Mouse (Mus musculus): ENCODE measurements around the gene Trim25. TPM values are rescaled to one million over a fixed set of nuclear protein-coding genes. Genes with fewer than 3 reads are reported as not detected.

The Trim25 gene
- polyA plus RNA-seq, 1 experiment from 2014 or later, result 14.1 TPM

- H3K4me3 ChIP-seq, result no peak within 1 kb of the TSS
- 26% methylated on average over 2 of the region's 2 CpGs for WGBS
- H3K4me1 ChIP-seq, result peaks cover 9% of the 10 kb centered on the region
- H3K27me3 ChIP-seq (replicated peaks), result no peaks in the 10 kb centered on the region
- no peak within 1 kb of the TSS for H3K4me2 ChIP-seq
- H3K27ac ChIP-seq (replicated peaks), result no peak within 1 kb of the TSS
- no peaks in the 10 kb centered on the region for H3K36me3 ChIP-seq
- H3K9me3 ChIP-seq, result no peaks in the 10 kb centered on the region
- no peak for ATAC-seq (ENCODE audit: extremely low read depth, insufficient number of reproducible peaks, low FRiP score, low TSS enrichment)
- no peak within 1 kb of the TSS for H3K9ac ChIP-seq
These were observed 28.9 kb upstream of the Trim25 start, which contains the start of gene Coil for GRCm38 (mm10) chr11:88970202-88970732. TSS of gene Coil (plus strand) at chr11:88970252.

- no peaks in the 10 kb centered on the region for H3K9me3 ChIP-seq
- 2% methylated on average over 61 of the region's 62 CpGs for WGBS
- H3K27ac ChIP-seq (replicated peaks), result peak overlapping the region; percentile 82
These were observed 25.1 kb upstream of the Trim25 start for GRCm38 (mm10) chr11:88973776-88974701.

GRCm38 (mm10) chr11:88976320-88976719 is 22.9 kb upstream of the Trim25 start:
- Histone ChIP-seq H3K4me3 (no peak overlapping the region), H3K27me3 (replicated peaks) (no peaks in the 10 kb centered on the region), H3K9ac (no peak overlapping the region), H3K9me3 (no peaks in the 10 kb centered on the region), H3K36me3 (peaks cover 5% of the 10 kb centered on the region), H3K27ac (replicated peaks) (no peak overlapping the region), H3K4me2 (no peak overlapping the region), H3K4me1 (peaks cover 9% of the 10 kb centered on the region)
- ATAC-seq (ENCODE audit: extremely low read depth, insufficient number of reproducible peaks, low FRiP score, low TSS enrichment), result no peak
- 88% methylated on average over 2 of the region's 2 CpGs for WGBS

More at GRCm38 (mm10) chr11:88973776-88974701, 25.1 kb upstream of the Trim25 start:
- Histone ChIP-seq H3K4me2 (peak overlapping the region; percentile 76), H3K9ac (peak overlapping the region; percentile 84), H3K4me1 (peaks cover 9% of the 10 kb centered on the region), H3K27me3 (replicated peaks) (no peaks in the 10 kb centered on the region), H3K4me3 (peak overlapping the region; percentile 73), H3K36me3 (no peaks in the 10 kb centered on the region)
- ATAC-seq (ENCODE audit: extremely low read depth, insufficient number of reproducible peaks, low FRiP score, low TSS enrichment), result peak; percentile 47; the same call in 1 of the 2 replicates

GRCm38 (mm10) chr11:88977188-88977587 is 22.0 kb upstream of the Trim25 start:
- no peaks in the 10 kb centered on the region for H3K27me3 ChIP-seq (replicated peaks)
- H3K4me1 ChIP-seq, result peaks cover 9% of the 10 kb centered on the region
- no peak for ATAC-seq (ENCODE audit: extremely low read depth, insufficient number of reproducible peaks, low FRiP score, low TSS enrichment)
- no peak overlapping the region for H3K4me3 ChIP-seq
- H3K36me3 ChIP-seq, result peaks cover 13% of the 10 kb centered on the region
- 83% methylated on average over 5 of the region's 5 CpGs for WGBS
- H3K9me3 ChIP-seq, result no peaks in the 10 kb centered on the region
- no peak overlapping the region for H3K27ac ChIP-seq (replicated peaks)
- H3K9ac ChIP-seq, result no peak overlapping the region
- no peak overlapping the region for H3K4me2 ChIP-seq

GRCm38 (mm10) chr11:88981337-88981736 is 17.8 kb upstream of the Trim25 start:
- Histone ChIP-seq H3K4me2 (no peak overlapping the region), H3K9me3 (no peaks in the 10 kb centered on the region), H3K27ac (replicated peaks) (no peak overlapping the region), H3K4me1 (no peaks in the 10 kb centered on the region), H3K9ac (no peak overlapping the region), H3K36me3 (peaks cover 50% of the 10 kb centered on the region), H3K4me3 (no peak overlapping the region), H3K27me3 (replicated peaks) (no peaks in the 10 kb centered on the region)
- 77% methylated on average over 8 of the region's 8 CpGs for WGBS
- ATAC-seq (ENCODE audit: extremely low read depth, insufficient number of reproducible peaks, low FRiP score, low TSS enrichment), result no peak

- peaks cover 88% of the 10 kb centered on the region for H3K36me3 ChIP-seq
- no peak overlapping the region for H3K4me2 ChIP-seq
- ATAC-seq (ENCODE audit: extremely low read depth, insufficient number of reproducible peaks, low FRiP score, low TSS enrichment), result no peak
These were observed 12.6 kb upstream of the Trim25 start for GRCm38 (mm10) chr11:88986616-88987015.

GRCm38 (mm10) chr11:88988956-88989355 is 10.2 kb upstream of the Trim25 start:
- H3K4me1 ChIP-seq, result no peaks in the 10 kb centered on the region
- H3K36me3 ChIP-seq, result peaks cover 66% of the 10 kb centered on the region
- H3K4me2 ChIP-seq, result no peak overlapping the region
- no peaks in the 10 kb centered on the region for H3K27me3 ChIP-seq (replicated peaks)
- 73% methylated on average over 5 of the region's 5 CpGs for WGBS
- no peaks in the 10 kb centered on the region for H3K9me3 ChIP-seq
- no peak for ATAC-seq (ENCODE audit: extremely low read depth, insufficient number of reproducible peaks, low FRiP score, low TSS enrichment)
- no peak overlapping the region for H3K4me3 ChIP-seq
- no peak overlapping the region for H3K27ac ChIP-seq (replicated peaks)
- no peak overlapping the region for H3K9ac ChIP-seq

More at GRCm38 (mm10) chr11:88986616-88987015, 12.6 kb upstream of the Trim25 start:
- Histone ChIP-seq H3K9ac (no peak overlapping the region), H3K4me1 (no peaks in the 10 kb centered on the region), H3K27ac (replicated peaks) (no peak overlapping the region), H3K9me3 (no peaks in the 10 kb centered on the region), H3K27me3 (replicated peaks) (no peaks in the 10 kb centered on the region), H3K4me3 (no peak overlapping the region)
- 79% methylated on average over 10 of the region's 10 CpGs for WGBS

- Histone ChIP-seq H3K36me3 (peaks cover 60% of the 10 kb centered on the region), H3K4me2 (no peak overlapping the region), H3K9me3 (no peaks in the 10 kb centered on the region), H3K27me3 (replicated peaks) (no peaks in the 10 kb centered on the region), H3K4me1 (no peaks in the 10 kb centered on the region), H3K9ac (no peak overlapping the region), H3K27ac (replicated peaks) (no peak overlapping the region), H3K4me3 (no peak overlapping the region)
- ATAC-seq (ENCODE audit: extremely low read depth, insufficient number of reproducible peaks, low FRiP score, low TSS enrichment), result no peak
- 49% methylated on average over 5 of the region's 5 CpGs for WGBS
These were observed 9.6 kb upstream of the Trim25 start for GRCm38 (mm10) chr11:88989530-88989929.

- Histone ChIP-seq H3K4me2 (no peak overlapping the region), H3K36me3 (peaks cover 29% of the 10 kb centered on the region), H3K9me3 (no peaks in the 10 kb centered on the region), H3K4me3 (no peak overlapping the region), H3K9ac (no peak overlapping the region), H3K4me1 (no peaks in the 10 kb centered on the region), H3K27ac (replicated peaks) (no peak overlapping the region), H3K27me3 (replicated peaks) (no peaks in the 10 kb centered on the region)
- 50% methylated on average over 7 of the region's 7 CpGs for WGBS
- no peak for ATAC-seq (ENCODE audit: extremely low read depth, insufficient number of reproducible peaks, low FRiP score, low TSS enrichment)
These were observed 6.0 kb upstream of the Trim25 start for GRCm38 (mm10) chr11:88993186-88993585.

- 26% methylated on average over 5 of the region's 5 CpGs for WGBS
- Histone ChIP-seq H3K36me3 (peaks cover 25% of the 10 kb centered on the region), H3K4me3 (no peak overlapping the region), H3K27me3 (replicated peaks) (no peaks in the 10 kb centered on the region), H3K4me2 (no peak overlapping the region), H3K9me3 (no peaks in the 10 kb centered on the region), H3K4me1 (0 out of 2 replicates have a peak, but pooled peaks cover under 1% of the 10 kb centered on the region), H3K9ac (no peak overlapping the region), H3K27ac (replicated peaks) (no peak overlapping the region)
- no peak for ATAC-seq (ENCODE audit: extremely low read depth, insufficient number of reproducible peaks, low FRiP score, low TSS enrichment)
These were observed 5.6 kb upstream of the Trim25 start for GRCm38 (mm10) chr11:88993625-88994024.

GRCm38 (mm10) chr11:88994492-88994891 is 4.7 kb upstream of the Trim25 start:
- H3K4me1 ChIP-seq, result peaks cover 6% of the 10 kb centered on the region; the same call in 1 of the 2 replicates
- ATAC-seq (ENCODE audit: extremely low read depth, insufficient number of reproducible peaks, low FRiP score, low TSS enrichment), result no peak
- 80% methylated on average over 7 of the region's 7 CpGs for WGBS

More at GRCm38 (mm10) chr11:88994492-88994891, 4.7 kb upstream of the Trim25 start:
- Histone ChIP-seq H3K9ac (no peak overlapping the region), H3K27me3 (replicated peaks) (no peaks in the 10 kb centered on the region), H3K9me3 (no peaks in the 10 kb centered on the region), H3K36me3 (peaks cover 18% of the 10 kb centered on the region), H3K4me2 (no peak overlapping the region), H3K4me3 (no peak overlapping the region), H3K27ac (replicated peaks) (no peak overlapping the region)

Measured in heart, embryonic 13.5 days (tissue).